Mouse (Mus musculus): Measurements from ENCODE around the gene Palld. TPM values are rescaled to one million over a fixed set of nuclear protein-coding genes. Genes with fewer than 3 reads are reported as not detected.
A peak's percentile ranks its signal among the peaks of the same experiment; 100 is the strongest.

Gene Palld
- polyA plus RNA-seq, 1 experiment from 2014 or later, result 24.5 TPM

DNA sequence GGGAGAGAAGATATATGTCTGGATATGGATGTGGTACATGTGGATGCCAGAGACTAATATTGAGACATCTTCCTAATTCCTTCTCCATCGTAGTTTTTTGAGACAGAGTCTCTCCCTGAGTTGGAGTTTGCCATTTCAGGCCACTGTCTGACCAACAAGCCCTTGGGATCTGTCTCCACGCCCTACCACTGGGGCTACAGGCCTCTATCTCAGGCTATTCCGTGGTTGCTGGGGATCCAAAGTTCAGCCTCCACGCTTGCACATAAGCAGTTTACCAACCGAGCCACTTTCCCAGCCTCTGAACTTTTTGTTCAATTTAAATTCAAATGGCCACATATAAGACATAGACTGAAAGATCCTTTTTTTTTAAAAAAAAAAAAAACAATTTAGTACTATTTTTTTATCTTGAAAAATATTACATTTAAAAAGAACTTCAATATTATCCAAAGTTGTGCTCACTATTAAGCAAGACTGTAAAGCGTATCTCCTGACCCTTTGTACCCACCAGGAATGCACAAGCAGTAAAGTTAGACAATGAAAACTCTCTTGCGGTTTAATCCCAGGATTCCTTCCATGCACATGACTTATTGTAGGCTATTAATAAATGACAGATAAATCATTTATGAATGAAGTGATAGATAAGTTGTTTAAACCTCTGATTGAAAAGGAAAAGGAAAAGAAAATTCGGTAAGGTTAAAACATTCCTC lies 276.1 kb downstream of the Palld start:
- no peak overlapping the region for H3K27ac ChIP-seq
- H3K36me3 ChIP-seq, result no peaks in the 10 kb centered on the region
- WGBS, result 94% methylated on average over 8 of the region's 8 CpGs
- ATAC-seq (ENCODE audit: low FRiP score), result no peak
- H3K27me3 ChIP-seq, result no peaks in the 10 kb centered on the region
- H3K4me3 ChIP-seq, result no peak overlapping the region
- H3K4me2 ChIP-seq, result no peak overlapping the region
- no peaks in the 10 kb centered on the region for H3K9me3 ChIP-seq
- peaks cover 7% of the 10 kb centered on the region; the same call in 1 of the 2 replicates for H3K4me1 ChIP-seq (replicated peaks)
- no peak overlapping the region for H3K9ac ChIP-seq

GRCm38 (mm10) chr8:61625656-61626210 lies 276.8 kb downstream of the Palld start:
- Histone ChIP-seq H3K36me3 (no peaks in the 10 kb centered on the region), H3K27ac (no peak overlapping the region), H3K9me3 (no peaks in the 10 kb centered on the region), H3K27me3 (no peaks in the 10 kb centered on the region), H3K4me1 (replicated peaks) (peaks cover 7% of the 10 kb centered on the region; the same call in 1 of the 2 replicates), H3K9ac (no peak overlapping the region), H3K4me2 (no peak overlapping the region), H3K4me3 (no peak overlapping the region)
- 86% methylated on average over 8 of the region's 8 CpGs for WGBS
- ATAC-seq (ENCODE audit: low FRiP score), result no peak

DNA sequence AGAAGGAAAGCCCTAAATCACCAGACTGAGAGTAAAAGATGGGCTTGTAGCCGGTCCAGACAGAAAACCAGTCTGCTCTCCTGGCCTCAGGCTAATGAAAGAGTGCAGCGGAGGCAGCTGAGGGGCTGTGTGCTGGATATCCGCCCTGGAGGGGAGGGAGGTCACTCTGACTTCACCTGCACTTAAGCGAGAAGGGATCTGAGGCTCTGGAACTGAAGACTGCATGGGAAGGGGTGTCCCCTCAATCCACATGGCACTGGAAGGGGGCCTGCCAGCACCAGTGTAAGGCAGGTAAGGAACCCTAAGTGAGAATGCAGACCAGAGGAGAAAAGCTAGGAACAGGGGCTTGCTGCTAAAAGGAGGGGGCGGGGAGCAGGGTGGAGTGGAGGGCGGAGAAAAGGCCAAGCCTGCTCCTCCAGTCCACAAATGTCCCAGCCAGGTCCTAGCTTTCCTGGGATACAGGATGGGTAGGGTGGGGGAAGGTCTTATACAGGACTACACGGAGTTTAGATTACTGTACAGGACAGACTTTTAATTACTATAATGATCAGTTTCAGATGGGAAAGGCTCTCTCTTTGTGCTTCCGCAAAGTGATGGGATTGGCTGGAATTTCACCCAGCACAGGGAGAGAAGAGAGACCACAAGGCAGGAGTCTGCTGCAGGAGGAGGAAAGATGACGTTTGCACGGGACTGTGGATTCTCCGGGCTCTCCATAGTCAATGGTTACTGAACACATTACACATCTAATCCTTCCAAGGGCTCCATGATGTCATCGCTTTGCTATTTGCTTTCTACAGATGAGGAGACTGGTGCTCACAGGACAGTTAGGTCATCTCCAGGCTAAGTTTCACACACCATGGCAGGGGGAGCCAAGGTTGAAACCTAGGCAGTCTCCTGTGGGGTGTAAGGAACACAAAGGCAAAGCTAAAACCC lies 278.7 kb downstream of the Palld start:
- ATAC-seq (ENCODE audit: low FRiP score), result 0 out of 2 replicates have a peak, but pooled peaks have one; percentile 13
- Histone ChIP-seq H3K4me2 (no peak overlapping the region), H3K9ac (no peak overlapping the region), H3K4me1 (replicated peaks) (no peaks in the 10 kb centered on the region), H3K4me3 (no peak overlapping the region), H3K27me3 (no peaks in the 10 kb centered on the region), H3K9me3 (no peaks in the 10 kb centered on the region), H3K36me3 (no peaks in the 10 kb centered on the region), H3K27ac (no peak overlapping the region)
- 37% methylated on average over 12 of the region's 12 CpGs for WGBS

DNA sequence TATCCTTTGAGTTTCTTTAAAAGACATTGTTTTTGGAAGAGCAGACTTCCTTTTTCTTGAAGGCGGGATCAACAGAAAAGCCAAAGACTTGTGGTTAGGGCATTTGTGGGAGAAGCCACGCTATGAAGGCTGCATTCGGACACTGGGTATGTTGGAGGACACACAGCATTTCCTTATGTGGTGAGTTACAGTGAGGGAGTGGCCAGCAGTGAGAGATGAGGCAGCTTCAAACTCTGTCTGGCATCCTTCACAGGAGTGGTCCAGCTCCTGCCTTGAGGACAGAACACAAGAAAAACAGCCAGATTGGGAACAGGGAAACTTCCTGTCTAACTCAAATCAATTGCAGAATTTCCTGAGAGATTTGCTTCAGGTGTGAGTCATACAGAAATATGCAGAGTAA lies 281.2 kb downstream of the Palld start:
- no peak overlapping the region for H3K9ac ChIP-seq
- peaks cover 6% of the 10 kb centered on the region for H3K4me1 ChIP-seq (replicated peaks)
- no peak overlapping the region for H3K4me3 ChIP-seq
- H3K9me3 ChIP-seq, result no peaks in the 10 kb centered on the region
- ATAC-seq (ENCODE audit: low FRiP score), result no peak
- no peaks in the 10 kb centered on the region for H3K36me3 ChIP-seq
- WGBS, result 85% methylated on average over 3 of the region's 3 CpGs
- H3K4me2 ChIP-seq, result no peak overlapping the region
- H3K27ac ChIP-seq, result no peak overlapping the region
- no peaks in the 10 kb centered on the region for H3K27me3 ChIP-seq

DNA sequence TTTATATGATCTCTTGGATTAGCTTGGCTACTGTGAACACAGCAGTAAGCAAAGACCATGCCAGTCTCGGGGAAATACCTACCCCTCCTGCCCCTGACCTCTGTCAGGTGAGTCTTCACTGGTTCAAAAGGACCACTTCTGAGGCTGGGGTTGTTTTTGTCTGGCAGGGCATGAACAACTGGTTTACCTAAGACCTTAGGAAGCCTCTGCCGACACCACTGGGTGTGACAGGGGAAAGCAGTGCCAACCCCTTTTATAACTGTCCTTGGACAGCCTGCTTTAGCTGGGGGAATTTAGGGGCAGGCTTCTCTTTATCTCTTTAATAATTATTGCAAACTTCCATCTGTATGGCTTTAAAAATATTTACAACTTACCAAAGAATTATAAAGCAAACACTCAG lies 284.8 kb downstream of the Palld start:
- H3K27ac ChIP-seq, result no peak overlapping the region
- no peaks in the 10 kb centered on the region for H3K27me3 ChIP-seq
- 84% methylated on average over 2 of the region's 2 CpGs for WGBS
- H3K4me3 ChIP-seq, result no peak overlapping the region
- H3K9me3 ChIP-seq, result no peaks in the 10 kb centered on the region
- H3K4me2 ChIP-seq, result no peak overlapping the region
- H3K36me3 ChIP-seq, result no peaks in the 10 kb centered on the region
- no peak for ATAC-seq (ENCODE audit: low FRiP score)
- no peak overlapping the region for H3K9ac ChIP-seq
- peaks cover 6% of the 10 kb centered on the region for H3K4me1 ChIP-seq (replicated peaks)

DNA sequence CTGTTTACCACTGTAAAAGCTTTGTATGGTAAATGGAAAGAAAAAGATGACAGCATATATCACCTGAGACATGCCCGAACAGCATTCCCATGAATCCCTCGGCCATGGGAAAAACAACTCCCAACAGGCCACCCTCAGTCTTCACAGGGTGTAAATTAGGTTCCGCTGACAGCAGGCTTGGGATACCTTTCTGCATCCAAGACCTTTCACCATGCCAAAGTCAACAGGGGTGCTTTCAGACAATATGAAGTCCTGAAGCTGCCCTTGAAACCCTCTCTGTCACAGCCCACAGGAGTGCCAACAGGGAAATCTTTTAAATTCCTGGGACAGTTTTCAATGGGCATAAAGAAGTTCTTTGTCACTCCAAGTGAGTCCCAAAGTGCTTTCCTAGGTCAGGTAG lies 285.4 kb downstream of the Palld start:
- Histone ChIP-seq H3K27me3 (no peaks in the 10 kb centered on the region), H3K4me2 (no peak overlapping the region), H3K4me1 (replicated peaks) (peaks cover 6% of the 10 kb centered on the region), H3K9ac (no peak overlapping the region), H3K27ac (no peak overlapping the region), H3K36me3 (no peaks in the 10 kb centered on the region), H3K4me3 (no peak overlapping the region), H3K9me3 (no peaks in the 10 kb centered on the region)
- whole genome bisulfite sequencing, result 73% methylated on average over 3 of the region's 3 CpGs
- ATAC-seq (ENCODE audit: low FRiP score), result no peak

DNA sequence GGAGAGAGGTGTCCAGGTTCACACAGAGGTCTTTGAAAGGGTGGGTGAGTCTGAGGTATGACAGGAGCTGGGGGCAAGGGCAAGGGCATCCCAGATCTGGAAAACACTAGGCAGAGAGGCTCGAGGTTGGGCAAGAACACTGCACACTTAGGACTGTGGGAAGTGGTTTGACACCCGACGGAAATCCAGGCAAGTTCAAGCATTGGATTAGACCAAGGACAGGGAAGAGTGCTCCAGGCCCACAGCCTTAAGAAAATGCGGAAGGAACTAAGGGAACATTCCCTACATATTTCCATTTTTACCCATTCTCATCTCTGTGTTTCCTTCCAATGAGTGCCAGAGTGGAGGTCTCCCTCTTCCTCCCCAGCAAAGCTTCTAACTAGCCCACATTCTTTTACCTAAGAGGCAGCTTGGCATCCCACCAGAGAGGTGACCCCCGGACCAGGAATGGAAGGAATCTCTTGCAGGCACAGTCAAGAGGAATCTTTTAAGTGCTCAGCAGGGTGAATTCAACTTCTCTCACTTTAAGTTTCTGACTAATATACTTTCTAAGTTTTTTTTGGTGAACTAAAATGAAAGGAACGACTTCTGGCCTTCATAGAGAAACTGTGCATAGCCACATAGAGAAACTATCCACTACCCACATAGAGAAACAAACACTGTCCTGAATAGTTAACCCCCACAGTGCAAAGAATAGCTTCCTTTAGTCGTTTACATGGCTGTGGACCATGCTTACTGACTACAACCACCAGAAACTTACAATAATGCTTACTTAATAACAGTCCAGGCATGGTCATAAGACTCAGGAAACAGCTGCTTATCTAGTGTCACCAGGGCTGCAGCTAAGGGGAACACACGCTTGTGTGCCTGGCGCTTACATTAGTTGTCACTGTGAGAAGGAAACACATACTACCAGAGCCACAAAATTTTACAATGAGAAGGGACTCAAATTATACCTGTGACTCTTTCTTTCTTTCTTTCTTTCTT lies 286.5 kb downstream of the Palld start:
- no peaks in the 10 kb centered on the region for H3K9me3 ChIP-seq
- peaks cover 6% of the 10 kb centered on the region for H3K4me1 ChIP-seq (replicated peaks)
- no peak overlapping the region for H3K27ac ChIP-seq
- no peaks in the 10 kb centered on the region for H3K27me3 ChIP-seq
- no peak overlapping the region for H3K4me3 ChIP-seq
- H3K36me3 ChIP-seq, result no peaks in the 10 kb centered on the region
- no peak overlapping the region for H3K9ac ChIP-seq
- no peak for ATAC-seq (ENCODE audit: low FRiP score)
- 78% methylated on average over 9 of the region's 9 CpGs for WGBS
- no peak overlapping the region for H3K4me2 ChIP-seq

DNA sequence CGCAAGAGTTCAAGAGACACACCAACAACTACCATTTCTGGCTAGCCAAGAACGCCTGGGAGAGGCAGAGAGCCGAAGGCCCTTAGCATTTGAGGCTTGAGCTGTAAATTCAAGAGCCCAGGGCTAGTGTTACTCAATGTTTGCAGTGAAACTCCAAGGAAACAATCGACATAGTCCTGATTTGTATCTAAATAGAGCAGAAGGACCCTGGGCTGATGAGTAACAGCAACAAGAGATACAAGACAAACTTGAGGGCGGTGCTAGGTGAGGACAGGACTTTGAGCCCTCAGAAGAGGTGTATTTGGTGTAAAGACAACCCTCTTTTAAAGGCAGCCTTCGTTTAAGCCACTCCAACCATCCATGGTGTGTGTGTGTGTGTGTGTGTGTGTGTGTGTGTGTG lies 290.7 kb downstream of the Palld start:
- Histone ChIP-seq H3K9me3 (no peaks in the 10 kb centered on the region), H3K9ac (no peak overlapping the region), H3K4me1 (replicated peaks) (peaks cover 8% of the 10 kb centered on the region), H3K36me3 (no peaks in the 10 kb centered on the region), H3K27ac (no peak overlapping the region), H3K27me3 (no peaks in the 10 kb centered on the region), H3K4me2 (no peak overlapping the region), H3K4me3 (no peak overlapping the region)
- no peak for ATAC-seq (ENCODE audit: low FRiP score)
- WGBS, result 87% methylated on average over 6 of the region's 6 CpGs

DNA sequence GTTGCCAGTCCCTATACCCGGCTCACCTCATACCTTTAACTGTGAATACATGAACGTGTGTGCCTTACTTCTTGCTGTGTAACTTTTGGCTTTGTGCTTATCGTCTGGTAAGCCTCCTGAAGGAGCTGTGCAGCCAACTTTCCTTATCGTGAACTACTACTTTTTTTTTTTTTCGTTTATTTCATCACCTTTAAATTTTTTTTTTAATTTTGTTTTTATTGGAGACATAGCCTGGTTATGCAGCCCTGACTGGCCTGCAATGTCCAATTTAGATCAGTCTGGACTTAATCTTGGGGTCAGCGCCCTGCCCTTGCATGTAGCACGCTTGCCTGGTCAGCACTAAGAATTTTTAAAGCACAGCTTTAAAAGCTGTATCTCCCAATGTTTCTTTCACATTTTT lies 291.4 kb downstream of the Palld start:
- Histone ChIP-seq H3K9ac (no peak overlapping the region), H3K4me3 (no peak overlapping the region), H3K9me3 (no peaks in the 10 kb centered on the region), H3K4me1 (replicated peaks) (0 out of 2 replicates have a peak, but pooled peaks cover 11% of the 10 kb centered on the region), H3K27ac (no peak overlapping the region), H3K36me3 (no peaks in the 10 kb centered on the region), H3K4me2 (no peak overlapping the region), H3K27me3 (no peaks in the 10 kb centered on the region)
- no peak for ATAC-seq (ENCODE audit: low FRiP score)
- 92% methylated on average over 7 of the region's 7 CpGs for whole genome bisulfite sequencing

DNA sequence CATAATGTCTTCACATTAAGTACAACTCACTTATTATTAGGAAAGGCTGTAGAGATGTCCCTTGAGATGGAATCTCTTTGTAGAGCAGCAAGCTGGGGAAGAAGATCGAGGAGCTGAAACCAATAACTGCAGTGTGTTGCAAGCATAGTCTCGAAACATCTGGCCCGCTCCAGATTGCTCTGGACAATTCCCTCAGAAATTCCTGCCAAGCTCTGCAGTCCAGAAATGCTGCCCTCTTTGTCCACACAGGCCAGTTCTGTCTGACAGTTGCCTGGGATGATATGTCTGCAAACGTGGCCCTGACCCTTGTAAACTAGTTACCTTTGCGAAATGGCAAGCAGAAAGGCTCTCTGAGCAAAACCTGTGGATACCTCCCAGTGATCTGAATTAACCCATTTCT lies 291.9 kb downstream of the Palld start:
- no peak overlapping the region for H3K4me3 ChIP-seq
- H3K27ac ChIP-seq, result no peak overlapping the region
- H3K4me2 ChIP-seq, result no peak overlapping the region
- 76% methylated on average over 5 of the region's 5 CpGs for WGBS
- H3K9me3 ChIP-seq, result no peaks in the 10 kb centered on the region
- no peak overlapping the region for H3K9ac ChIP-seq
- no peaks in the 10 kb centered on the region for H3K36me3 ChIP-seq
- no peaks in the 10 kb centered on the region for H3K27me3 ChIP-seq
- no peak for ATAC-seq (ENCODE audit: low FRiP score)
- 0 out of 2 replicates have a peak, but pooled peaks cover 11% of the 10 kb centered on the region for H3K4me1 ChIP-seq (replicated peaks)

GRCm38 (mm10) chr8:61607463-61607813 lies 295.1 kb downstream of the Palld start:
- H3K4me3 ChIP-seq, result no peak overlapping the region
- H3K27ac ChIP-seq, result peak overlapping the region; percentile 61
- H3K9ac ChIP-seq, result no peak overlapping the region
- no peaks in the 10 kb centered on the region for H3K27me3 ChIP-seq
- ATAC-seq (ENCODE audit: low FRiP score), result no peak
- no peaks in the 10 kb centered on the region for H3K36me3 ChIP-seq
- no peaks in the 10 kb centered on the region for H3K9me3 ChIP-seq
- 0 out of 2 replicates have a peak, but pooled peaks cover 11% of the 10 kb centered on the region for H3K4me1 ChIP-seq (replicated peaks)
- no peak overlapping the region for H3K4me2 ChIP-seq
- 39% methylated on average over 6 of the region's 6 CpGs for WGBS
